Mouse (Mus musculus): ENCODE data around the gene Pik3ca.

GRCm38 (mm10) chr3:32428361-32428760 is 30.9 kb downstream of the Pik3ca start:
- TF ChIP-seq CTCF (IDR thresholded peaks at IDR 0.05; ENCODE audit: extremely low read depth, insufficient read length, insufficient replicate concordance, low read depth, low read length) (no peak), POLR2A (IDR thresholded peaks at IDR 0.05; ENCODE audit: low read depth, low read length) (no peak)
